Mouse (Mus musculus): ENCODE measurements around the gene Hrh1.

Gene Hrh1

GRCm38 (mm10) chr6:114406634-114407033 is 8.9 kb downstream of the Hrh1 start:
- no peak for DNase-seq (ENCODE audit: low spot score)

GRCm38 (mm10) chr6:114407049-114407448 is 9.3 kb downstream of the Hrh1 start:
- DNase-seq (ENCODE audit: low spot score) = no peak

GRCm38 (mm10) chr6:114408278-114408677 is 10.5 kb downstream of the Hrh1 start:
- DNase-seq (ENCODE audit: low spot score) = no peak

- no peak for DNase-seq (ENCODE audit: low spot score)
Observed at GRCm38 (mm10) chr6:114411913-114412312, 14.2 kb downstream of the Hrh1 start.

GRCm38 (mm10) chr6:114414510-114414909 is 16.8 kb downstream of the Hrh1 start:
- no peak for DNase-seq (ENCODE audit: low spot score)

GRCm38 (mm10) chr6:114418037-114418436 is 20.3 kb downstream of the Hrh1 start:
- DNase-seq (ENCODE audit: low spot score) = peak; percentile 68

- no peak for DNase-seq (ENCODE audit: low spot score)
Observed at GRCm38 (mm10) chr6:114421061-114421460, 23.3 kb downstream of the Hrh1 start.

GRCm38 (mm10) chr6:114423051-114423676 is 25.4 kb downstream of the Hrh1 start:
- DNase-seq (ENCODE audit: low spot score) = no peak

GRCm38 (mm10) chr6:114425343-114425742 is 27.6 kb downstream of the Hrh1 start:
- DNase-seq (ENCODE audit: low spot score) = no peak

GRCm38 (mm10) chr6:114427641-114428040 is 29.9 kb downstream of the Hrh1 start:
- no peak for DNase-seq (ENCODE audit: low spot score)

GRCm38 (mm10) chr6:114428831-114429230 is 31.1 kb downstream of the Hrh1 start:
- DNase-seq (ENCODE audit: low spot score) = no peak

GRCm38 (mm10) chr6:114432591-114432990 is 34.9 kb downstream of the Hrh1 start:
- no peak for DNase-seq (ENCODE audit: low spot score)

- DNase-seq (ENCODE audit: low spot score) = no peak
Observed at GRCm38 (mm10) chr6:114434524-114434923, 36.8 kb downstream of the Hrh1 start.

GRCm38 (mm10) chr6:114440302-114440701 is 42.6 kb downstream of the Hrh1 start:
- no peak for DNase-seq (ENCODE audit: low spot score)

GRCm38 (mm10) chr6:114440788-114441453 is 43.2 kb downstream of the Hrh1 start:
- DNase-seq (ENCODE audit: low spot score) = no peak

- no peak for DNase-seq (ENCODE audit: low spot score)
Observed at GRCm38 (mm10) chr6:114444247-114444844, 46.6 kb downstream of the Hrh1 start.

GRCm38 (mm10) chr6:114444976-114445375 is 47.2 kb downstream of the Hrh1 start:
- no peak for DNase-seq (ENCODE audit: low spot score)

GRCm38 (mm10) chr6:114448888-114449287 is 51.2 kb downstream of the Hrh1 start:
- peak; percentile 35 for DNase-seq (ENCODE audit: low spot score)

GRCm38 (mm10) chr6:114455267-114455666 is 57.5 kb downstream of the Hrh1 start:
- DNase-seq (ENCODE audit: low spot score) = no peak

- no peak for DNase-seq (ENCODE audit: low spot score)
Observed at GRCm38 (mm10) chr6:114456255-114457042, 58.7 kb downstream of the Hrh1 start.

GRCm38 (mm10) chr6:114457299-114457698 is 59.6 kb downstream of the Hrh1 start:
- DNase-seq (ENCODE audit: low spot score) = no peak

- peak; percentile 17 for DNase-seq (ENCODE audit: low spot score)
Observed at GRCm38 (mm10) chr6:114458191-114458590, 60.5 kb downstream of the Hrh1 start.

GRCm38 (mm10) chr6:114459969-114460368 is 62.2 kb downstream of the Hrh1 start:
- DNase-seq (ENCODE audit: low spot score) = no peak

Measured in adipocyte (in vitro differentiated cells).